Mouse (Mus musculus) heart, embryonic 13.5 days (tissue): ENCODE results near the gene Tmem82. TPM values are rescaled to one million over a fixed set of nuclear protein-coding genes. Genes with fewer than 3 reads are reported as not detected.

Experiments
- polyA plus RNA-seq: library from polyadenylated mRNA; unstranded; fragments of >200 nt; fragmentation: Nextera tagmentation; extraction: Ambion mirVana; gene quantifications from 2 replicates; pipeline ENCODE4 v1.2.1, GENCODE M21; 2015

Tmem82 gene
- polyA plus RNA-seq, 1 experiment from 2014 or later: 0.44 TPM

Other genes starting within 250 kb of the Tmem82 start
- 0.10 TPM in 1 of 2 replicates, not detected in the other for gene Clcnka, start 219.9 kb downstream of the Tmem82 start, polyA plus RNA-seq
- 0.79 and 0.99 TPM in 2 replicates for gene Clcnkb, start 202.6 kb downstream of the Tmem82 start, polyA plus RNA-seq
- 183 and 184 TPM in 2 replicates for gene Hspb7, start 197.9 kb downstream of the Tmem82 start, polyA plus RNA-seq
- not detected in 2 replicates for gene Srarp, start 182.5 kb downstream of the Tmem82 start, polyA plus RNA-seq
- gene Zbtb17, start 174.0 kb downstream of the Tmem82 start, polyA plus RNA-seq: 23.3 and 23.4 TPM in 2 replicates
- gene Spen, start 80.0 kb downstream of the Tmem82 start, polyA plus RNA-seq: 5.1 and 6.6 TPM in 2 replicates
- gene Fblim1, start 12.5 kb downstream of the Tmem82 start, polyA plus RNA-seq: 55.3 and 55.9 TPM in 2 replicates
- 0.37 and 0.49 TPM in 2 replicates for gene Slc25a34, start 5.2 kb upstream of the Tmem82 start, polyA plus RNA-seq
- 4.9 and 5.1 TPM in 2 replicates for gene Plekhm2, start 46.3 kb upstream of the Tmem82 start, polyA plus RNA-seq
- gene Rsc1a1, start 67.0 kb upstream of the Tmem82 start, polyA plus RNA-seq: 0.43 and 0.96 TPM in 2 replicates
- gene Ddi2, start 104.8 kb upstream of the Tmem82 start, polyA plus RNA-seq: 13.2 and 15.6 TPM in 2 replicates
- gene Agmat, start 128.0 kb upstream of the Tmem82 start, polyA plus RNA-seq: 1.0 and 1.9 TPM in 2 replicates
- 4.0 and 4.2 TPM in 2 replicates for gene Dnajc16, start 172.3 kb upstream of the Tmem82 start, polyA plus RNA-seq
- gene Casp9, start 175.0 kb upstream of the Tmem82 start, polyA plus RNA-seq: 14.3 and 15.5 TPM in 2 replicates
- not detected in 2 replicates for gene Cela2a, start 207.5 kb upstream of the Tmem82 start, polyA plus RNA-seq
- not detected in 2 replicates for gene Ctrc, start 227.7 kb upstream of the Tmem82 start, polyA plus RNA-seq